Mouse (Mus musculus) cortical plate, adult 2 months (tissue): Measurements from ENCODE around the gene Nedd9. TPM values are rescaled to one million over a fixed set of nuclear protein-coding genes. Genes with fewer than 3 reads are reported as not detected.

Experiments used
- H3K27ac ChIP-seq: fragments of 200-500 bp; 2 replicates; pipeline ENCODE4 v1.5.1; 2012; ENCODE audit warnings: low read length, control low read depth, inconsistent platforms; ENCODE audit not compliant: insufficient read depth
- H3K4me1 ChIP-seq: fragments of 200-500 bp; 2 replicates; pipeline ENCODE4 v1.6.1; 2011; ENCODE audit warnings: low read length; ENCODE audit not compliant: control insufficient read depth, insufficient read depth
- H3K4me3 ChIP-seq: fragments of 200-500 bp; 2 replicates; pipeline ENCODE4 v1.5.1; 2011; ENCODE audit warnings: mild to moderate bottlenecking, low read length, control low read depth; ENCODE audit not compliant: insufficient read depth
- CTCF ChIP-seq: fragments of 200-500 bp; IDR thresholded peaks from 2 replicates; pipeline ENCODE4 v1.5.1; 2011; ENCODE audit warnings: mild to moderate bottlenecking, control low read depth, low read length; ENCODE audit not compliant: insufficient read depth; ENCODE audit errors: extremely low read depth
- POLR2A ChIP-seq: fragments of 200-500 bp; IDR thresholded peaks from 2 replicates; pipeline ENCODE4 v1.6.1; 2011; ENCODE audit warnings: mild to moderate bottlenecking, low read length, control low read depth; ENCODE audit not compliant: insufficient read depth; ENCODE audit errors: extremely low read depth
- polyA plus RNA-seq: library from polyadenylated mRNA; depleted of rRNA; stranded (reverse); fragments of >200 nt; gene quantifications from 2 replicates; pipeline ENCODE4 v1.2.3, GENCODE M21; 2012

Gene Nedd9
- polyA plus RNA-seq, 1 experiment, result 4.5 TPM

- peaks cover 9% of the 10 kb centered on the region for H3K4me1 ChIP-seq
- H3K4me3 ChIP-seq, result no peak overlapping the region
- no peak overlapping the region for H3K27ac ChIP-seq
- no peak for TF ChIP-seq CTCF
- TF ChIP-seq POLR2A, result no peak
Measured at GRCm38 (mm10) chr13:41330051-41330450, 157.1 kb downstream of the Nedd9 start.

DNA sequence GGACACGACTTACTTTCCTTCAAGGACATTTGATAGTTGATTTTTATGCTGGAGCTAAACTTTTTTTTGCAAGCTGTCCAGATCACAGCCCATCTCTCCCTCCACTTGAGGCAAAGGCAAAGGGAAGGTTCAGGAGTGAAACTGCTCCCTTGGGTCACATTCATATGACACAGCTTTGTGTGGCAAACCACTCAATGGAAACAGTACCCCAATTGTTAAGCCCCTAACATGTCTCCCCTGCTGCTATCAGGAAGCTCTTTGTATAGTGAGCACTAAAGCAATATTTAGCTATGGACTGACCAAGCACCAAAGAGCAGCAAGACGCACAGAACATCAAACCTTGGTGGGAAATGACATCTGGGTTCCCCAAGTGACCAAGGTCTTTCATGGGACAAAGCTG, 158.7 kb downstream of the Nedd9 start:
- Histone ChIP-seq H3K27ac (no peak overlapping the region), H3K4me3 (no peak overlapping the region), H3K4me1 (peaks cover 6% of the 10 kb centered on the region)
- no peak for TF ChIP-seq POLR2A
- no peak for TF ChIP-seq CTCF

DNA sequence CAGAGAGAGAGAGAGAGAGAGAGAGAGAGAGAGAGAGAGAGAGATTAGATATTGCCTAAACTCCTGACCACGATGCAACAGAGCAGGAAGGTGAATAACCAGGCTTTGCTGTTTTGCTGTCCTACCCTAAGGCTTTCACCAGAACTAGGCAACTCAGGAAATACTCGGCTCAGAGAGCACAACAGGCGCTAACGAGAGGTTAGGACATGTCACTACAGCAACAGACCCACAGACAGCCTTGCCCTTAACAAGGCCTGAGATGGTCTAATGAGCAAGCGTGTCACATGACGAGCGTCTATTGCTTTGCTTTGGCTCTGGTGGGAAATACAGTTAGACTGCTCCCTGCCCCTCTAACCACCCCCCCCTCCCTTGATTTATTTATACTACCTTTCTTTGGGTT, 159.6 kb downstream of the Nedd9 start:
- Histone ChIP-seq H3K4me1 (peaks cover 6% of the 10 kb centered on the region), H3K4me3 (no peak overlapping the region), H3K27ac (no peak overlapping the region)
- TF ChIP-seq CTCF (no peak), POLR2A (no peak)

GRCm38 (mm10) chr13:41326134-41326533, 161.0 kb downstream of the Nedd9 start:
- no peak overlapping the region for H3K27ac ChIP-seq
- no peak overlapping the region for H3K4me3 ChIP-seq
- TF ChIP-seq POLR2A, result no peak
- TF ChIP-seq CTCF, result no peak
- H3K4me1 ChIP-seq, result peaks cover 5% of the 10 kb centered on the region

DNA sequence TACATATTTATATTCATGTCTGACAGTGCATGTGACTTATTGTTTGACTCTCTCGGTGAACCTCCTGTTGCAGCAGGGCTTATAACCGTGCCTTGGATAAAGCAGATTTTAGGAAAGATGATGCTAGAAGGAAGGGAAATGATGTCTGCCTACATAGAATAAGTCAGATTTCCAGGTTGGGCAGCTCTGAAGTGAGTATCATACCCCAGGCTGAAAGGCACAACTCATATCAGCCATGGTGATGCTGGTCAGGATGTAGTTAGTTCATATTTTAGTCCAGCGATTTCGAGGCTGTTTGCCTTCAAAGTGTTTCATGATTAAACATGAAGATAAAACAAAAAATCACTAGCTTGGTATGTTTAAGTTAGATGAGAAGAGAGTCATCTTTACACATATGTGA, 161.8 kb downstream of the Nedd9 start:
- Histone ChIP-seq H3K4me3 (no peak overlapping the region), H3K4me1 (peaks cover 6% of the 10 kb centered on the region), H3K27ac (no peak overlapping the region)
- TF ChIP-seq POLR2A (no peak), CTCF (no peak)

DNA sequence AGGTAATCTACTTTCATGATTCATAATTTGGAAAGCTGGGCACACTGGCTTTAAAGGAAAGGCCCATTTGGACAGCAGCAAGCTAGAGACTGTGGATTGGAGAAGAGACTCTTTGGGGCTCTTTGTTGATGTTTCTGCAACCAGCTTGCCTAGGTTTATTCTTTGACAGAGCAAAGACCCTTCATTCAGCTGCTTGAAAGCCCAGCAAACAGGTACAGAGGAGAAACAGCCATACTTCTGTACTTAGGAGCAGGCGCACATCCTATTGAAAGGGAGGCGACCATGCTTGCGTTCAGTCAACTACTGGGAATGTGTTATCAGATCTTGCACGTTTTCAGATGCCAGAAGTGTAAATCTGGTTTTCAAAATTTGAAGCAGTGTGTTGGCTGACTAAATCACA, 162.5 kb downstream of the Nedd9 start:
- TF ChIP-seq POLR2A (no peak), CTCF (no peak)
- H3K4me3 ChIP-seq, result no peak overlapping the region
- H3K4me1 ChIP-seq, result peaks cover 6% of the 10 kb centered on the region
- H3K27ac ChIP-seq, result no peak overlapping the region

DNA sequence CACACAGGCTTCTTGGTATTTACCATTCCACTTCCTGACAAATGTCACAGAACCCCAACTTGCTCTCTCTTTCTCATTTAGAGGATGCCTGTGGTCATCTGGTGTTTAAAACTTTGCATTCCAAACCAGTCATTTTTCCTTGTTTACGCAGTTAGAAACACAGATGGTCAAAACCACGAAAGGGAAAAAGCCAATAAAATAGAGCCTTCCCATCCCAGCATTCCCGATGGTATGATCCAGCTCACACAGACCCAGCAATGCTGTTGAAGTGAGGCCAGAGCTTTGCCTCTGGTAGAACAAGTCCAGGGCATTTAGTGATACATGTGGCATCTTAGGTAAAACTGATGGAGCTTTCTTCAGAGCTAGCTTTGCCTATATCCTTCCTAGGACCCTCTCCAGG, 165.7 kb downstream of the Nedd9 start:
- H3K4me3 ChIP-seq, result no peak overlapping the region
- H3K4me1 ChIP-seq, result peaks cover 1% of the 10 kb centered on the region; the same call in 1 of the 2 replicates
- TF ChIP-seq POLR2A (no peak), CTCF (no peak)
- H3K27ac ChIP-seq, result no peak overlapping the region

- H3K4me3 ChIP-seq, result no peak overlapping the region
- peaks cover 1% of the 10 kb centered on the region; the same call in 1 of the 2 replicates for H3K4me1 ChIP-seq
- TF ChIP-seq CTCF (no peak), POLR2A (no peak)
- no peak overlapping the region for H3K27ac ChIP-seq
Measured at GRCm38 (mm10) chr13:41320749-41321148, 166.4 kb downstream of the Nedd9 start.

- Histone ChIP-seq H3K27ac (no peak overlapping the region), H3K4me1 (no peaks in the 10 kb centered on the region), H3K4me3 (no peak overlapping the region)
- TF ChIP-seq CTCF (peak; percentile 82), POLR2A (no peak)
Measured at GRCm38 (mm10) chr13:41302716-41303115, 184.4 kb downstream of the Nedd9 start.

DNA sequence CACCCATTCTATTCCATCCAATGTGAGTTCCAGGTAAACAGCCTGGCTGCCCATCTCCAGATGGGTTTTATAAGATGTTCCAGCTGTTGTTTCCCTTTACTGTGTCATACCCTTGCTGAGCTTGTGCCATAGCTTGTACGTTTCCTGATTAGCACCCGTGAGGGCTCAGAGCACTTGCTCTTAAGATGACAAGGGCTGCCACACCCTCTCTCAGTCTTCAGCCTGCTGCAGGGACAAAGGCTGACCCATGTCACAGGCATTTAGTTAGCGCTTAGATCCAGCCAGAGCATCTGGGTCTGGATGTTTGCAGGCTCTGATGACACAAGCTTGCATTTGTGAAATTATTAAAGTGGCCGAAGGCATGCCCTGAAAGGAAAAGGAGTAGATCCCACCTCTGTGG, 187.1 kb downstream of the Nedd9 start:
- TF ChIP-seq POLR2A, result no peak
- no peak for TF ChIP-seq CTCF
- no peak overlapping the region for H3K4me3 ChIP-seq
- H3K27ac ChIP-seq, result no peak overlapping the region
- no peaks in the 10 kb centered on the region for H3K4me1 ChIP-seq
